Mouse (Mus musculus) megakaryocyte, adult 5-6 weeks (primary cell): ENCODE data around the gene Sirt5. TPM values are rescaled to one million over a fixed set of nuclear protein-coding genes. Genes with fewer than 3 reads are reported as not detected.

Source experiments
- ATAC-seq: 2 replicates; pipeline ENCODE4 v1.8.0; 2016; ENCODE audit warnings: mild to moderate bottlenecking, inconsistent platforms; ENCODE audit not compliant: poor library complexity, severe bottlenecking
- total RNA-seq, 2 experiments: library from RNA; stranded (forward) in 1 of 2; stranded (reverse) in 1 of 2; fragments of 153-499, 151-499 nt in 1 of 2; fragments of 221-1000, 200-1000 nt in 1 of 2; gene quantifications; 2 replicates each; pipeline versions ENCODE4 v1.2.3 to v1.2.4; 2015 to 2017

Sirt5 gene
- total RNA-seq (2015) (1.2 and 2.3 TPM in 2 replicates), total RNA-seq (2017) (0.92 and 2.5 TPM in 2 replicates)

- ATAC-seq: peak; percentile 100
Observed at GRCm38 (mm10) chr13:43364985-43365824, at the start of gene Sirt5. Gene Sirt5, plus strand, starts transcription at chr13:43365496.

GRCm38 (mm10) chr13:43317411-43317810 is 47.9 kb upstream of the Sirt5 start:
- ATAC-seq: no peak

- no peak for ATAC-seq
Observed at GRCm38 (mm10) chr13:43319396-43319795, 45.9 kb upstream of the Sirt5 start.

- ATAC-seq: no peak
Observed at GRCm38 (mm10) chr13:43321492-43321891, 43.8 kb upstream of the Sirt5 start.

- no peak for ATAC-seq
Observed at GRCm38 (mm10) chr13:43325427-43325826, 39.9 kb upstream of the Sirt5 start.

- ATAC-seq: no peak
Observed at GRCm38 (mm10) chr13:43331721-43332444, 33.4 kb upstream of the Sirt5 start.

- ATAC-seq: peak; percentile 40; the same call in 1 of the 2 replicates
Observed at GRCm38 (mm10) chr13:43332591-43332990, 32.7 kb upstream of the Sirt5 start.

- no peak for ATAC-seq
Observed at GRCm38 (mm10) chr13:43336425-43337221, 28.7 kb upstream of the Sirt5 start.

- ATAC-seq: no peak
Observed at GRCm38 (mm10) chr13:43338001-43338400, 27.3 kb upstream of the Sirt5 start.

GRCm38 (mm10) chr13:43338632-43339031 is 26.7 kb upstream of the Sirt5 start:
- no peak for ATAC-seq

GRCm38 (mm10) chr13:43346825-43347224 is 18.5 kb upstream of the Sirt5 start:
- ATAC-seq: no peak

GRCm38 (mm10) chr13:43349376-43349775 is 15.9 kb upstream of the Sirt5 start:
- ATAC-seq: no peak

GRCm38 (mm10) chr13:43350489-43351169 is 14.7 kb upstream of the Sirt5 start:
- ATAC-seq: no peak

GRCm38 (mm10) chr13:43353356-43353755 is 11.9 kb upstream of the Sirt5 start:
- ATAC-seq: no peak

- ATAC-seq: no peak
Observed at GRCm38 (mm10) chr13:43354362-43354761, 10.9 kb upstream of the Sirt5 start.

GRCm38 (mm10) chr13:43356346-43357125 is 8.8 kb upstream of the Sirt5 start:
- no peak for ATAC-seq

- ATAC-seq: no peak
Observed at GRCm38 (mm10) chr13:43360534-43360933, 4.8 kb upstream of the Sirt5 start.

- no peak for ATAC-seq
Observed at GRCm38 (mm10) chr13:43362353-43362752, 2.9 kb upstream of the Sirt5 start.

- no peak for ATAC-seq
Observed at GRCm38 (mm10) chr13:43365825-43366184, 509 bp downstream of the Sirt5 start.

GRCm38 (mm10) chr13:43370063-43370462 is 4.8 kb downstream of the Sirt5 start:
- ATAC-seq: no peak
